Mouse (Mus musculus): ENCODE results near the gene Prrg4.
A peak's percentile ranks its signal among the peaks of the same experiment; 100 is the strongest.
"Not testable (repeated sequence)": the region's sequence is repeated elsewhere in the genome, so short reads cannot be mapped to it uniquely, and the experiment has no call there.

Gene Prrg4

DNA sequence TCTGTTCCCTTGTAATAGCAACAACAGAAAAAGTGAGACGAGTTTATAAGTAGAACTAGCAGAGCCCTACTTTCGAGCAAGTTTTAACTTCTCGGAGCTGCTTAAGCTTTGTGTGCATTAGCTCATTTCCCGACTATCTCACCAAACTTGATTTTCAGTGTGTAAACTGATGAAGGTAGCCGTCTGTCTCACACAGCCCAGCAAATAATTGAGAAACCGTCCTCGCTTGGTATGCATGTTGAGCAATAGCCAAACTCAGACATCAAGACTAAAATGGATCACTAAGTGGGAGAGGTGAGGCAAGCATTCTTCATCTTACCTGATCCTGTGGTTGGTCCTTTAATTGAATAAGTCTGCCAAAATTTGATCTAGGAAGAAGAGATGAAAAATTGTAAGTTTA lies 7.9 kb downstream of the Prrg4 start:
- no peak for DNase-seq (ENCODE audit: low spot score)

DNA sequence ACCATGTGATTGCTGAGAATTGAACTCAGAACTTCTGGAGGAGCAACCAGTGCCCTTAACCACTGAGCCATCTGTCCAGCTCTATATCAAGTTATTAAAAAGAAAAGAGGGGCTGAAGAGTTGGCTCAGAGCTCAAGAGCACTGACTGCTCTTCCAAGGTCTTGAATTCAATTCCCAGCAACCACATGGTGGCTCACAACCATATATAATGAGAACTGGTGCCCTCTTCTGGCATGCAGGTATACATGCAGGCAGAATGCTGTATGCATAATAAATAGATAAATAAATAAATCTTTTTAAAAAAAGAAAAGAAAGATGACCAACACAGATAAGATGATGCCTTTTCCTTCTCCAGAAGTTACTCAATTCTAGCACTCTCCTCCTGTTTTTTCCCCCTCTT lies 8.7 kb downstream of the Prrg4 start:
- DNase-seq (ENCODE audit: low spot score) = no peak

DNA sequence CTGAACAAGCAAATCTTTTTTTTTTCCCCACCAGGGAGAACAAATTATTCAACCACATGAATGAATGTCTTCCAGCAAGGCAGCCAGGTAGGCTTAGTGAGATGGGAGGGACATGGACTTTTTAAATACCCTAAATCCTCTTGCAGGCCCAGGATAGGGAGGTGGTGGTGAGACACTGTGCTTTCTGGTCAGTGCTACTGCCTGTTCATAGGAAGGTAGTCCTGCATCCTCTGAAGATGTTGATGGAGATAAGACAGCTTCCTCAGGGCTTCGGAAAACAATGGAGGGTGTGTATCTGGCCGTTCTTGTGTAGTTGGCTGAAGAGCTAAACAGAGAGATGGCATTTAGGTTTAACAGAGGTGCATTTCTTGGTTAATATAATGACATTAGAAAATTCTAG lies 17.2 kb downstream of the Prrg4 start:
- DNase-seq (ENCODE audit: low spot score) = no peak

DNA sequence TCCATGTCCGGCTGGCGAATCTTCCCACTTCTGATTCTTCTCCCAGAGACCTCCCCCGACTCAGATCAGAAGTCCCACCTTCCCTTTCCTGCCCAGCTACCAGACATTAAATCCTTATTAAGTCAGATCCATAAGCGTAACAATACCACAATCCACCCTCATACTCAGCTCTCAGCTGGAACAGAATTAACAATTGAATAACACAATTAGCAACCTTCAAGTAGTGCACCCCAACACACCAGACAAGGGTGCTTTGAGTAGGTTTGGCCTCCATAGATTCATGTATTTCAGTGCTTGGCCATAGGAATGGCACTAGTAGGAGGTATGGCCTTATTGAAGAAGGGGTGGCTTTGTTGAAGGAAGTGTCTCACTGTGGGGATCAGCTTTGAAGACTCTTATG lies 23.5 kb downstream of the Prrg4 start:
- DNase-seq (ENCODE audit: low spot score) = no peak

DNA sequence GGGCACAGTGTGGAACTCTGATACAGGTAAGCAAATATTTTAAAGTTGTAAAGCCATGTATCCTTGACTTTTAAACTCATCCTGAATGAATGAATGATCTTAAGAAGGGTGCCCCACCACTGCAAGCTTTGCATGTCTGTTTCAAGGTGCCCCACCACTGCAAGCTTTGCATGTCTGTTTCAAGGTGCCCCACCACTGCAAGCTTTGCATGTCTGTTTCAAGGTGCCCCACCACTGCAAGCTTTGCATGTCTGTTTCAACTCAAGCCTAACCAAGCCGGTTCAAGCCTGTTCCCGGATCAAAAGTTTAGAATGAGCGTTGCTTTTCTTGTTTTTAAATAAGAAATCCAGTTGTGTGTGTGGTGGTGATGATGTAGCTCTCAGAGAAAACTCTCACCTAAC lies 30.9 kb downstream of the Prrg4 start:
- not testable (repeated sequence) for DNase-seq (ENCODE audit: low spot score)

DNA sequence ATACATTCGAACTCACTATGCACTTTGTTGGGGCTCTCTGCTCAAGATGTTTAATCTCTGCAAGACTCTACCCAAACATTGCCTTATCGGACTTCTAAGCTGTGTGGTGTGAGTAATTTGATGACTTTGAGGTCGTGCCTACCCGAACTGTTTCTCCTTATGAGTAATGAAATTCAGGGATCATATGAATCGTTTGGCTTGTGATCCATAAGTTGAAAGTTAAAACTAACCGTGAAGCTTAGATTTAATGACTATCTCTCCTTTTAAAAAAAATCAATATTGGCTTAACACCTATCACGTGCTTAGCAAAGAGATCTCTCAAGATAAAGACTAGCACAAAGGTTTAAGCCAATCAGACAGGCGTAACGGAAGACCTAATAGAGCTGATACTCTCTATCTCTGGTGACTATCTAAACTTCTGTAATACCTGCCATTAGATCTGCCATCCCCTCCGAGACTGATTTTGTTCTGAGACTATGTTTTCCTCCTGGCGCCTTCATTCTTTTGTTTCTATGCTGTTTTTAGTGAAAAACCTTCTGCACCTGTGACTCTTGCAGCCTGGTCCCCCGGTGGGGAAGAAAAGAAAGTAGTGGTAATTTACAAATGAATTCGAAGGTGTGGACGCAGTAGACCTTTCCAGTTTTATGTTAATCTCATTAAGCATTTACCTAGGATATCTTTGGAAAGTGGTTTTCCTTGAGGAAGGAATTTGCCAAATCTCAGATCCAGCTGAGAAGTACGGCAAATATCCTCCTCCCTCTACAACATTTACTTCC lies 31.9 kb downstream of the Prrg4 start:
- DNase-seq (ENCODE audit: low spot score) = no peak

DNA sequence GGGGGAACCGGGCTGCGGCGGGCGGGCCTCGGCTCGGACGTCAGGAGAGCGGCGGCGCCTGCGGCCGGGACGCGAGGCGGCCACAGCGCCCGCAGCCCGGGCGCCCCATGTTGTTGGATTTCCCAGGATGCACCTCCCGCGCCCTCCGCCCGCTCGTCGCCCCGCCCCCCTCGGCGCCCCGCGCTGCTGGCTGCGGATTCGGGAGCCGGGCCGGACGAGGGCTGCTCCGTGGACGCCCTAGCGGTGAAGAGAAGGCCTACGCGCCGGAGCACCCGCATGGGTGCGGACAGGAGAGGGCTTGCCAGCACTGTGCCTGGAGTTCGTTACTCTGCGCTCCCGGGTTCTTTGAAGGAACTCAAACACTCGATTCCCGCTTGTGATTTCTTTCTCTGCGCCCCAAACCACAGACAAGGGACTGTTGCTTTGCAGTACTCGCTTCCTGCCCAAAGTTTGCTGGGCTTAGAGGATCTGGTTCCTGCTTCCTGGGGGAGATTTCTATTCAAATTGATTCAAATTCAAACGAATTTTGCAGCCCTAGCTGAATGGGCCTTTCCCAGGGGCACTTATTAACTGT lies 32.7 kb downstream of the Prrg4 start:
- DNase-seq (ENCODE audit: low spot score) = peak; percentile 47

DNA sequence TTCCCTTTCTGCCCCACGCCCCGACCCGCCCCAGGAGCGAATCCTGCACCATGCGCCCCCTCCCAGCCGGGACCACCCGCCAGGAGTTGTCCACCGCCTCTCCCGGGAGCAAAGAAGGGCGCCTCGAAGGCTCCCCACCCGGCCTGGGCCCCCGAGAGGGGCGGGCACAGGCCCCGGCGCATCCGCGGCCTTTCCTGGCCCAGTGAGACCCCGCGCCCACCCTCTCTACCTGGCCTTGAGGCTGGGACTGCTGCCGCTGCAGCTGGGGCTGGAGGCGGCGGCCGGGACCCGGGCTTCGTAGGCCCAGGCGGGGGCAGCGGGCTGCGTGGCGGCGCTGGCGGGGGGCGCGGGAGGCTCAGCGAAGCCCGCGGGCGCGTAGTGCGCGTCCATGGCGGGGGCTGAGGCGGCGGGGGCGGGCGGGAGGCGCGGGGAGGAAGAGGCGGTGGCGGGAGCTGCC lies 33.3 kb downstream of the Prrg4 start, which contains the start of gene Qser1:
Gene Qser1 (minus strand): TSS at position 390 of the 457 bp plus-strand sequence.
- DNase-seq (ENCODE audit: low spot score) = no peak

DNA sequence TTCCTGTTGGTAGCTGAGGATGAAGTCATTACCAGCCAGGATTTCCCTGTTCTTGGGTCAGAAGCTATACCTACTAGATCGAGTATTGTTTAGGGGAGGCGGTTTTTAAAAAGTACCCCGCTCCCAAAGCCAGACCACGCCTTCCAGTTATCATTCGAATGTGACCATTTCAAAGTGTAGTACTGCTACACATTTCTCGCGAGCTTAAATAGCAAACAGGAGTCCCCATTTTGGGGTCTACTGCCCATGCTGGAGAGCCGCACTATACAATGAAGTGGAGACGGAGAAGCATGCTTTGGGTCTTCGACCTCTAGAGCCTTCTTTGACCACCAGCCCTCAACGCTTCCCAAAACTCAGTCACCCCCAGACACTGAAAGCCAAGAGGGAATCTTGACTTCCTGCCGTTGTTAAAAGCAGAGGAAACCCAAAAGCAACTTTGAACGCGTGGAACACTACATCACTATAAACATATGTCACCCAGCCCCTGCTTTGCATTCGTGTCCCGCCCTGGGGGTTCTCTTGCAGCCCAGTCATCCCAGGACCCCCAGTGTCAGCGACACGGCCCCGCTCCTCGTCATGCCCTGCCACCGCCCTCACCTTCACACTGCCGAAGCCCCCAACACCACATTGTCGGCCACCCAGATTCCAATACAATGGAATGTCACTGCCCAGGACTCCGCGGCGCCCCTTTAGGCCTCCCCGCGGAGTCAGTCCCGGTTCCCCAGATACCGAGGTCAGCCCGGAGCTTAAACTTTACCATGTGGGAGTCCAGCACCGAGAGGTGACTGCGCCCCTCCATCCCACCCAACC lies 33.9 kb downstream of the Prrg4 start:
- no peak for DNase-seq (ENCODE audit: low spot score)

DNA sequence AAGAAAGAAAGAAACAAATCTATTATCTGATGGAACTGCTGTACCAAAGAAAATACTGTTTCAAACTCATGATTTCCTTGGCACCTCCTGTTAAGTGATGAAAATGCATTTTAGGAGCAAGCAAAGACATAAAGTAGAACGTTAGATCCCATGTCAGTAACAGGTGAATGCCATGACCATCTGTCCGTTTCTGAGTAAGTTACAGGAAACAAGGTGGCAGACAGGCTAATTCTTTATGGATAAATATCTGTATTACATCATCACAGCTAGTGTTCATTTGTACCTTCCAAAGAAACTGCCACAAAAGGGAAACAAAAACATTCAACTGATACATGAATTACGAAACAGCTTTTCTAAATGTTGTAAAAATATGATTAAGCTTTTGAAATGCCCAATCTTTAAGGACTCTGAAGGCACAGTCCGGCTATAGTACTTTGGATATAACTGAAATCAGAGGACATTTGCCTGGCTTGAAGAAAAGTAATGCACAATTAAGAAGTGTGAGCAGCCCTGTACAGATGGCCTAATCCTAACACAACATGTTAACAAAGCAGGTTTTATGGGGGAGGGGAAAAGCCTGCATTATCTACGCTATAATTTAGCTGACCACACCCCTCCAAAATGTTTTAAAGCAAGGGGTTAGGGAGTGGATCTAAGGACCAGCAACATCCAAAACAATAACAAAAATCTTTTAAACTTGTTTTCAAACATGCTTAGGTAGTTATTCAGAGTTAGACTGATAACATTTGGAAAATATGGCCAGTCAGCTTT lies 35.3 kb downstream of the Prrg4 start:
- DNase-seq (ENCODE audit: low spot score) = no peak

DNA sequence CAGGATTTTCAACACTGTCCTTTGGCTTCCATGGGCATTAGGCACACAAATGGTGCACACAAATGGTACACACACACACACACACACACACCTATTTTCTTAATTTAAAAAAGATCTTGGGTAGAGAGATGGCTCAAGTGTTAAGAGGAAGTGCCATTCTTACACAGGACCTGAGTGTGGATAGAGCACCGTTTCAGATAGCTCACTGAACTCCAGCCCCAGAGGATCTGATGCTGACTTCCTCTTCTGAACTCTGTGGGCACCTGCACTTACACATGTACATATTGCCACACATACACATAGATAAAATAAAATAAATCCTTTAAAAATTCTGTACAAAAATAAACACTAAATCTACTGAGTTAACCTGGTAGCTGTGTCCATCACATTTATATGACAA lies 44.2 kb downstream of the Prrg4 start:
- no peak for DNase-seq (ENCODE audit: low spot score)

Measured in layer of hippocampus, adult 9-10 months (tissue).